23 mouse cellular contexts compared by ENCODE assay signal in genomic region chr10:116998716-116999455, GRCm38 (mm10). TPM values are rescaled to one million over a fixed set of nuclear protein-coding genes. Genes with fewer than 3 reads are reported as not detected.
"Had no signal": no experiment of that assay in that cellular context is flagged by ENCODE, and none has a peak within 500 bp of the region (broad histone marks: within the 10 kb centered on the region; RNA-seq: fewer than 3 reads in every experiment).

No protein-coding gene starts in this region.

- H3K4me2 ChIP-seq: limb, embryonic 13.5 days; liver, embryonic 11.5 days; liver, embryonic 15.5 days; midbrain, embryonic 11.5 days; midbrain, embryonic 15.5 days; neural tube, embryonic 13.5 days had no signal

- H3K27ac ChIP-seq: layer of hippocampus, adult 2 months; limb, embryonic 13.5 days; liver, embryonic 15.5 days; macrophage; midbrain, embryonic 15.5 days; neural tube, embryonic 13.5 days had no signal

- H3K9ac ChIP-seq: limb, embryonic 13.5 days; liver, embryonic 15.5 days; midbrain, embryonic 15.5 days; neural tube, embryonic 13.5 days had no signal

- DNase-seq: kidney, adult 8-10 months; kidney, postnatal 4 days; left cerebral cortex, postnatal 4 days; lung, adult 2 months; lung, postnatal 10 days; retina, postnatal 1 day; right cerebral cortex, postnatal 14 days; thymus, postnatal 4 days had no signal

- H3K36me3 ChIP-seq: limb, embryonic 13.5 days; liver, embryonic 15.5 days; midbrain, embryonic 15.5 days; neural tube, embryonic 13.5 days had no signal

- H3K27me3 ChIP-seq: limb, embryonic 13.5 days; liver, embryonic 15.5 days; midbrain, embryonic 15.5 days; neural tube, embryonic 13.5 days had no signal

- H3K4me3 ChIP-seq: layer of hippocampus, adult 2 months; limb, embryonic 13.5 days; liver, embryonic 15.5 days; megakaryocyte, embryonic 14.5 days; midbrain, embryonic 15.5 days; neural tube, embryonic 13.5 days had no signal

- H3K9me3 ChIP-seq: limb, embryonic 13.5 days; liver, embryonic 15.5 days; megakaryocyte, embryonic 14.5 days; midbrain, embryonic 15.5 days; neural tube, embryonic 13.5 days had no signal

- ATAC-seq: midbrain, embryonic 15.5 days had no signal

- H3K4me1 ChIP-seq: limb, embryonic 13.5 days; liver, embryonic 15.5 days; midbrain, embryonic 15.5 days; neural tube, embryonic 13.5 days had no signal

RNA-seq across cellular contexts. Expression of gene Best3, which starts 12.8 kb away (rescaled TPM):
- total RNA-seq: monocyte, adult 5-6 weeks had no signal
- polyA plus RNA-seq: liver, embryonic 11.5 days; midbrain, embryonic 11.5 days; neural tube, embryonic 13.5 days had no signal

RNA-seq across cellular contexts. Expression of gene Gm10271, which starts 26.5 kb away (rescaled TPM):
- total RNA-seq: layer of hippocampus, adult 2 months; layer of hippocampus, postnatal 10 days; left cerebral cortex, postnatal 10 days; left cerebral cortex, postnatal 4 days; monocyte, adult 5-6 weeks had no signal
- polyA plus RNA-seq: kidney, embryonic 16.5 days; limb, embryonic 13.5 days; liver, embryonic 11.5 days; liver, embryonic 15.5 days; lung, adult 2 months; macrophage; midbrain, embryonic 11.5 days; midbrain, embryonic 15.5 days; neural tube, embryonic 13.5 days; small intestine, adult 2 months; stomach, embryonic 16.5 days had no signal

RNA-seq across cellular contexts. Expression of gene Lrrc10, which starts 46.3 kb away (rescaled TPM):
- total RNA-seq: left cerebral cortex, postnatal 4 days; monocyte, adult 5-6 weeks had no signal
- polyA plus RNA-seq: kidney, embryonic 16.5 days; limb, embryonic 13.5 days; liver, embryonic 15.5 days; macrophage; midbrain, embryonic 11.5 days; midbrain, embryonic 15.5 days; neural tube, embryonic 13.5 days; small intestine, adult 2 months; stomach, embryonic 16.5 days had no signal
